Mouse (Mus musculus): ENCODE data around the gene Hhipl1.

Gene Hhipl1

GRCm38 (mm10) chr12:108363796-108364195 is 57.7 kb downstream of the Hhipl1 start:
- peak; percentile 46 to 77 for DNase-seq (ENCODE audit: low spot score in 2 of 2)

- peak in 1 of 2 experiments; percentile 33 for DNase-seq (ENCODE audit: low spot score in 2 of 2)
Observed at GRCm38 (mm10) chr12:108365340-108365739, 59.3 kb downstream of the Hhipl1 start.

GRCm38 (mm10) chr12:108365868-108366267 is 59.8 kb downstream of the Hhipl1 start:
- no peak for DNase-seq (ENCODE audit: low spot score in 2 of 2)

GRCm38 (mm10) chr12:108367909-108368308 is 61.8 kb downstream of the Hhipl1 start:
- no peak for DNase-seq (ENCODE audit: low spot score in 2 of 2)

- DNase-seq (ENCODE audit: low spot score in 2 of 2): no peak
Observed at GRCm38 (mm10) chr12:108368921-108369320, 62.9 kb downstream of the Hhipl1 start.

- no peak for DNase-seq (ENCODE audit: low spot score in 2 of 2)
Observed at GRCm38 (mm10) chr12:108370596-108371428, 64.7 kb downstream of the Hhipl1 start, which contains the start of gene Eml1. Gene Eml1 (plus strand): TSS chr12:108370957.

GRCm38 (mm10) chr12:108371429-108371765 is 65.3 kb downstream of the Hhipl1 start:
- no peak for DNase-seq (ENCODE audit: low spot score in 2 of 2)

GRCm38 (mm10) chr12:108372241-108372640 is 66.2 kb downstream of the Hhipl1 start:
- DNase-seq (ENCODE audit: low spot score in 2 of 2): no peak

GRCm38 (mm10) chr12:108373611-108374010 is 67.5 kb downstream of the Hhipl1 start:
- DNase-seq (ENCODE audit: low spot score in 2 of 2): no peak

- DNase-seq (ENCODE audit: low spot score in 2 of 2): no peak
Observed at GRCm38 (mm10) chr12:108374689-108375088, 68.6 kb downstream of the Hhipl1 start.

- peak; percentile 27 to 57 for DNase-seq (ENCODE audit: low spot score in 2 of 2)
Observed at GRCm38 (mm10) chr12:108378379-108379133, 72.5 kb downstream of the Hhipl1 start.
